Mouse (Mus musculus): ENCODE measurements around the gene Psmd13. TPM values are rescaled to one million over a fixed set of nuclear protein-coding genes. Genes with fewer than 3 reads are reported as not detected.
A peak's percentile ranks its signal among the peaks of the same experiment; 100 is the strongest.

Gene Psmd13
- polyA plus RNA-seq, 1 experiment = 77.4 TPM

DNA sequence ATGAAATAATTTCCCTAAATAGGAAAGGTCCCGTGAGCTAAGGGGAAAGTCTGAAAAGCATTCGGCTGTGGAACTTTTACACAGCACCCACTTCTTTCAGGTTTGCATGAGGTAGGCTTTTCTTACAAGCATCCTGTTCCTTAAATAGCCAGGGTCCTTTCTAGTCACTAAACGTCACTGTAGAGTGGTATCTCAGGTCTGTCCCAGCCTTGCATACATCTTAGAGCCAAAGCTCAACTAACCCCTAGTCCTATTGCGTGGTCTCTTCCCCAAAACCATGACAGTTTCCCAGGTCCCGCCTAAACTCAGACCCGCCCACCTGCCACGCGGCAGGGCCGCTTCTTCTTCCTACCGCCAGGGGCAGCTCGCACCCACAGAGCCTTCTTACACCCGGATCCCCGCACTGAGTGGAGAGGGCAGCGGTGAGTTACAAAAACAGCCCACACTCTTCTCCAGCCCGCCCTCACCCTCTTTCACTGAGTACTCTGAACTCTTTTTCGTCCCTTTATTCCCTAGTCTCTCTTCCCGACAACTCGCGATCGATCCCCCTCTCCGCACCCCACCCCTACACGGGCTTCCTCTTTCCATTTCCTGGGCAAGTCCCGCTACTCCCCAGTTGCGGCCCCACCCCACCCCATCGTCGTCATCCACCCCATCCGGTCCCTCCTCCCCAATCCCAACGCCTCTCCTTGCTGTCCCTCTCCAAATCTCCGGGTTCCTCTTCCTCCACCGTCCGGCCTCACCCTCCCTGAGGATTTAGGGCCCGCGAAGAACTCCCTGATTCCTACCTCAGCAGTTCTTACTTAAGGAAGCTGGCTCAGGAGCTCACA lies 59.7 kb downstream of the Psmd13 start, which contains the start of gene Pgghg:
Pgghg (plus strand) TSS at position 170 of the 830 bp plus-strand sequence.
- H3K27ac ChIP-seq (ENCODE audit: control insufficient read depth, insufficient read depth, low read depth, low read length) = peak within 1 kb of the TSS; percentile 81
- no peaks in the 10 kb centered on the region for H3K27me3 ChIP-seq (ENCODE audit: control insufficient read depth, insufficient read depth, low read length)
- H3K4me1 ChIP-seq (ENCODE audit: control insufficient read depth, insufficient read depth, low read length) = no peaks in the 10 kb centered on the region
- H3K36me3 ChIP-seq (ENCODE audit: control insufficient read depth, insufficient read depth, low read length) = no peaks in the 10 kb centered on the region
- H3K4me3 ChIP-seq (ENCODE audit: control insufficient read depth, low read depth, low read length) = peak within 1 kb of the TSS; percentile 81
- TF ChIP-seq POLR2A (IDR thresholded peaks at IDR 0.05; ENCODE audit: control insufficient read depth, low read depth, low read length) = no peak
- TF ChIP-seq CTCF (IDR thresholded peaks at IDR 0.05; ENCODE audit: control insufficient read depth, insufficient read depth, insufficient replicate concordance, low read depth, low read length) = peak; percentile 68; the same call in 1 of the 2 replicates

DNA sequence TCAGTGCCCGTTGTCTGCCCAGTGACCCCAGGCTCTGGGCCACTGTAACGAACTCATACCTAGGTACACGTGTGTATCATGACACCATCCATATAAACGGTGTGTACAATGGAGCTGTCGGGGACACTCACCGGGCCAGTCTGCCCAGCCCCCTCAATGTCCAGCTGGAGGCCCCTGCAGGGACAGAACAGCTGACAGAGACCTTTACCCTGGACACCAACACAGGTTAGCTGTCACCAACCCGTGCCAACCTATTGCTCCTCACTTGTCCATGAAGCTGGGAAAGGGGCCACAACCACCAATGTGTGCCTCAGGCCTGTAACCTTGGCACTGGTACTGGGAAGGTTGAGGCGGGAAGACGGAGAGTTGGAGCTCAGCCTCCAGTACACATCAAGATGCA lies 60.6 kb downstream of the Psmd13 start:
- H3K36me3 ChIP-seq (ENCODE audit: control insufficient read depth, insufficient read depth, low read length) = no peaks in the 10 kb centered on the region
- TF ChIP-seq POLR2A (IDR thresholded peaks at IDR 0.05; ENCODE audit: control insufficient read depth, low read depth, low read length) (no peak), CTCF (IDR thresholded peaks at IDR 0.05; ENCODE audit: control insufficient read depth, insufficient read depth, insufficient replicate concordance, low read depth, low read length) (no peak)
- no peaks in the 10 kb centered on the region for H3K27me3 ChIP-seq (ENCODE audit: control insufficient read depth, insufficient read depth, low read length)
- H3K4me3 ChIP-seq (ENCODE audit: control insufficient read depth, low read depth, low read length) = no peak overlapping the region
- H3K4me1 ChIP-seq (ENCODE audit: control insufficient read depth, insufficient read depth, low read length) = no peaks in the 10 kb centered on the region
- H3K27ac ChIP-seq (ENCODE audit: control insufficient read depth, insufficient read depth, low read depth, low read length) = no peak overlapping the region

DNA sequence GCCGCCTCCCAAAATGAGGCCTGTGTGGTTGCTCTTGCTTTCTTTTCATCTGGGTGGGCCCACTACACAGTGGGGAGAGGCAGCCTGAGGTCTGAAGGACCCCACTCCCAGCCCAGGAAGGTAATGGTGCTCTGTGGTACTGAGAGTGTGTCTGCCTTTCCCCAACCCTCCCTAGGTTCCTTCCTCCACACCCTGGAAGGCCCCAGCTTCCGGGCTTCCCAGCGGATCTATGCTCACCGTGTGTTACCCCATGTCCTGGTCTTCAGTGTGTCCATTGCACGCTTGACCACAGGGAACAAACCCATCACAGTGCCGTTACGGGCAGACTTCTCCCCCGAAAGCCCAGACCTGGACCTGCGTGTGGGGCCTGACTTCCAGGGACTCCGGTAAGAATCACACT lies 61.0 kb downstream of the Psmd13 start:
- no peak for TF ChIP-seq CTCF (IDR thresholded peaks at IDR 0.05; ENCODE audit: control insufficient read depth, insufficient read depth, insufficient replicate concordance, low read depth, low read length)
- TF ChIP-seq POLR2A (IDR thresholded peaks at IDR 0.05; ENCODE audit: control insufficient read depth, low read depth, low read length) = no peak
- Histone ChIP-seq H3K27me3 (ENCODE audit: control insufficient read depth, insufficient read depth, low read length) (no peaks in the 10 kb centered on the region), H3K27ac (ENCODE audit: control insufficient read depth, insufficient read depth, low read depth, low read length) (no peak overlapping the region), H3K4me3 (ENCODE audit: control insufficient read depth, low read depth, low read length) (no peak overlapping the region), H3K4me1 (ENCODE audit: control insufficient read depth, insufficient read depth, low read length) (no peaks in the 10 kb centered on the region; the same call in 1 of the 2 replicates), H3K36me3 (ENCODE audit: control insufficient read depth, insufficient read depth, low read length) (no peaks in the 10 kb centered on the region)

DNA sequence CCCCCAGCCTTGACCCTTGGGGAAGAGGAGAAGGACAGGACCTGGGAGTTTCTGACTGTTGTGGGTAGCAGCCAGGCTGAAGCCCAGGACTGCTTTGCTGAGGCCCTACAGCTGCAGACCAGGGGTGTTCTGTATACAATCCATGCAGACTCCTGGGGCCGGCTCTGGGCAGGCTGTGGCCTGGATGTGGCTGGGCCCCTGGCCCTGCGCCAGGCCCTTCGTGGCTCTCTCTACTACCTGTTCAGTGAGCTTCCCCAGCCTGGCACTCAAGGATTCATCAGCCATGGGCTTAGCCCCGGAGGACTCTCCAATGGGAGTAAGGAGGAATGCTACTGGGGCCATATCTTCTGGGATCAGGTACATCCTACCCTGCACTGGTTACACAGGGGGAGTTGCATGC lies 61.6 kb downstream of the Psmd13 start:
- no peak overlapping the region for H3K27ac ChIP-seq (ENCODE audit: control insufficient read depth, insufficient read depth, low read depth, low read length)
- H3K4me1 ChIP-seq (ENCODE audit: control insufficient read depth, insufficient read depth, low read length) = peaks cover under 1% of the 10 kb centered on the region; the same call in 1 of the 2 replicates
- no peaks in the 10 kb centered on the region for H3K36me3 ChIP-seq (ENCODE audit: control insufficient read depth, insufficient read depth, low read length)
- H3K4me3 ChIP-seq (ENCODE audit: control insufficient read depth, low read depth, low read length) = no peak overlapping the region
- no peaks in the 10 kb centered on the region for H3K27me3 ChIP-seq (ENCODE audit: control insufficient read depth, insufficient read depth, low read length)
- TF ChIP-seq CTCF (IDR thresholded peaks at IDR 0.05; ENCODE audit: control insufficient read depth, insufficient read depth, insufficient replicate concordance, low read depth, low read length) = no peak
- no peak for TF ChIP-seq POLR2A (IDR thresholded peaks at IDR 0.05; ENCODE audit: control insufficient read depth, low read depth, low read length)

DNA sequence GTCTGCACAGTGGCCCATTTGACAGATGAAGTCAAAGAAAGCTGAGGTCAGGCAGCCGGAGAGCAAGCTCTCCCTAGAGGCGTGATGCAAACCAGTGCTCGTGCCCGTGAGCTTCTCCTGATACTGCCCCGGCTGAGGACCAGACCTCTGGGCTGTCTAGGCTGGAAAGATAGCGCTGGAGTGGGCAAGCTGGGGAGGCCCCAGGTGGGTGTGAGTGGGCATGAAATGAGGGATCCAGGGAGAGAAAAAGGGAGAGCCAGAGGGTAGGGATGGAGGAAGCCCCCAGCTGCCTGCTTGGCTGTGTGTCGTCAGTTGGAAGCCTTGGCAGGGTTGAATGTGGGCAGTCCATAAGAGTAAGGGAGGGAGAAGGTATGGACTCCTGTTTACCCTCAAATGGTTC lies 62.5 kb downstream of the Psmd13 start:
- no peaks in the 10 kb centered on the region for H3K27me3 ChIP-seq (ENCODE audit: control insufficient read depth, insufficient read depth, low read length)
- TF ChIP-seq CTCF (IDR thresholded peaks at IDR 0.05; ENCODE audit: control insufficient read depth, insufficient read depth, insufficient replicate concordance, low read depth, low read length) = no peak
- no peak for TF ChIP-seq POLR2A (IDR thresholded peaks at IDR 0.05; ENCODE audit: control insufficient read depth, low read depth, low read length)

DNA sequence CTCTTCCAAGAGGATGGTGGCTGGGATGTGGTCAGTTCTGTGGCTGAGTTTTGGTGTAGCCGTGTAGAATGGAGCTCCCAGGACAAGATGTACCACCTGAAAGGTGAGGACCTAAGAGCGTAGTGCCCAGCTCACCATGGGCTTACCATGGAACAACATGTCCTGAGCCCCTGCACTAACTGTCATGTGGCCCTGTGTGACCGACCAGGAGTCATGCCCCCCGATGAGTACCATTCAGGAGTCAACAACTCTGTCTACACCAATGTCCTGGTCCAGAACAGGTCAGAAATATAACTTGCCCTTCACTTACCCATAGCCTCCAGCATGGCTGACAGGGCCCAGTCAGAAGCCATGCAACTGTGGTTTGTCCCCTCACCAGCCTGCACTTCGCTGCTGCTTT lies 63.5 kb downstream of the Psmd13 start:
- H3K36me3 ChIP-seq (ENCODE audit: control insufficient read depth, insufficient read depth, low read length) = no peaks in the 10 kb centered on the region
- TF ChIP-seq CTCF (IDR thresholded peaks at IDR 0.05; ENCODE audit: control insufficient read depth, insufficient read depth, insufficient replicate concordance, low read depth, low read length) (no peak), POLR2A (IDR thresholded peaks at IDR 0.05; ENCODE audit: control insufficient read depth, low read depth, low read length) (no peak)

More for the DNA sequence above, 62.5 kb downstream of the Psmd13 start:
- H3K4me1 ChIP-seq (ENCODE audit: control insufficient read depth, insufficient read depth, low read length) = peaks cover 3% of the 10 kb centered on the region; the same call in 1 of the 2 replicates
- no peak overlapping the region for H3K27ac ChIP-seq (ENCODE audit: control insufficient read depth, insufficient read depth, low read depth, low read length)
- no peaks in the 10 kb centered on the region for H3K36me3 ChIP-seq (ENCODE audit: control insufficient read depth, insufficient read depth, low read length)
- H3K4me3 ChIP-seq (ENCODE audit: control insufficient read depth, low read depth, low read length) = no peak overlapping the region

DNA sequence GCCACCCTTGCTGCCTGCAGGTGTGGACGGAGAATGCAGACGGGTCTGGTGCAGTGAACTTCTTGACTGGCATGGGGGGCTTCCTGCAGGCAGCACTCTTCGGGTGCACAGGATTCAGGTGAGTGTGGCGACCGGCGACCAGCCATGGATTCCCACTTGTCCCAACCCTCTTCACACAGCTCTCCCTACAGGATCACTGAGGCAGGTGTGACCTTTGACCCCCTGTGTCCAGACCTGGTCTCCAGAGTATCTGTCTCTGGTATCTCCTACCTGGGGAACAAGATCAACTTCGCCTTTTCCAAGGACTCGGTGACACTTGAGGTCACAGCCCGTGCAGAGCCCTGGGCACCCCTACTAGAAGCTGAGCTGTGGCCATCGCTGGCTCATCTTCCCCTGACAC lies 64.5 kb downstream of the Psmd13 start:
- no peak overlapping the region for H3K4me3 ChIP-seq (ENCODE audit: control insufficient read depth, low read depth, low read length)
- TF ChIP-seq CTCF (IDR thresholded peaks at IDR 0.05; ENCODE audit: control insufficient read depth, insufficient read depth, insufficient replicate concordance, low read depth, low read length) (no peak), POLR2A (IDR thresholded peaks at IDR 0.05; ENCODE audit: control insufficient read depth, low read depth, low read length) (no peak)
- H3K36me3 ChIP-seq (ENCODE audit: control insufficient read depth, insufficient read depth, low read length) = no peaks in the 10 kb centered on the region
- H3K4me1 ChIP-seq (ENCODE audit: control insufficient read depth, insufficient read depth, low read length) = peaks cover 3% of the 10 kb centered on the region; the same call in 1 of the 2 replicates
- no peaks in the 10 kb centered on the region for H3K27me3 ChIP-seq (ENCODE audit: control insufficient read depth, insufficient read depth, low read length)
- H3K27ac ChIP-seq (ENCODE audit: control insufficient read depth, insufficient read depth, low read depth, low read length) = no peak overlapping the region

More for the DNA sequence above, 63.5 kb downstream of the Psmd13 start:
- Histone ChIP-seq H3K4me1 (ENCODE audit: control insufficient read depth, insufficient read depth, low read length) (peaks cover 3% of the 10 kb centered on the region; the same call in 1 of the 2 replicates), H3K4me3 (ENCODE audit: control insufficient read depth, low read depth, low read length) (no peak overlapping the region), H3K27me3 (ENCODE audit: control insufficient read depth, insufficient read depth, low read length) (no peaks in the 10 kb centered on the region), H3K27ac (ENCODE audit: control insufficient read depth, insufficient read depth, low read depth, low read length) (no peak overlapping the region)

All from testis, adult 2 months (tissue).